Mouse (Mus musculus): ENCODE measurements at regions not wholly inside any gene's neighbourhood (a gene's known extent, or its start where the extent isn't known, plus 50 kb on each side); places are given as distances from the start of the nearest gene placed in this dataset.
"Not testable (repeated sequence)": the region's sequence is repeated elsewhere in the genome, so short reads cannot be mapped to it uniquely, and the experiment has no call there.

- not testable (repeated sequence) for H3K27me3 ChIP-seq (ENCODE audit: control insufficient read depth in 1 of 2, insufficient read depth in 2 of 2, low read length in 2 of 2); H3K79me2 ChIP-seq (ENCODE audit: control insufficient read depth, insufficient read depth, low read length, poor library complexity); H3K4me1 ChIP-seq (ENCODE audit: control insufficient read depth in 1 of 2, insufficient read depth in 2 of 2, low read length in 2 of 2); H3K9ac ChIP-seq (ENCODE audit: control insufficient read depth, low read depth, low read length, poor library complexity, severe bottlenecking); H3K9me3 ChIP-seq (replicated peaks; ENCODE audit: insufficient read depth, low read length); H3K36me3 ChIP-seq (ENCODE audit: control insufficient read depth in 1 of 2, insufficient read depth in 2 of 2, low read length in 2 of 2); H3K27ac ChIP-seq (ENCODE audit: control insufficient read depth, low read depth, low read length); DNase-seq (ENCODE audit: low read depth, low spot score); H3K4me3 ChIP-seq (ENCODE audit: control insufficient read depth in 1 of 2, insufficient read depth in 1 of 2, low read depth in 2 of 2, low read length in 2 of 2)
Measured at GRCm38 (mm10) chr4:3414442-3415022, 229.4 kb upstream of the Vmn1r3 start.

- H3K79me2 ChIP-seq (ENCODE audit: control insufficient read depth, insufficient read depth, low read length, poor library complexity): no peaks in the 10 kb centered on the region
- H3K4me3 ChIP-seq (ENCODE audit: control insufficient read depth in 1 of 2, insufficient read depth in 1 of 2, low read depth in 2 of 2, low read length in 2 of 2): no peak overlapping the region
- no peak overlapping the region for H3K27ac ChIP-seq (ENCODE audit: control insufficient read depth, low read depth, low read length)
- no peaks in the 10 kb centered on the region for H3K9me3 ChIP-seq (replicated peaks; ENCODE audit: insufficient read depth, low read length)
- peak; percentile 40 for DNase-seq (ENCODE audit: low read depth, low spot score)
- no peak overlapping the region for H3K9ac ChIP-seq (ENCODE audit: control insufficient read depth, low read depth, low read length, poor library complexity, severe bottlenecking)
- peaks cover 0 to 9% of the 10 kb centered on the region in 2 experiments; a peak in 2 of 4 replicates for H3K4me1 ChIP-seq (ENCODE audit: control insufficient read depth in 1 of 2, insufficient read depth in 2 of 2, low read length in 2 of 2)
- H3K27me3 ChIP-seq (ENCODE audit: control insufficient read depth in 1 of 2, insufficient read depth in 2 of 2, low read length in 2 of 2): no peaks in the 10 kb centered on the region
- TF ChIP-seq ZC3H11A (IDR thresholded peaks at IDR 0.05; ENCODE audit: low read depth, low read length) (no peak), RCOR1 (IDR thresholded peaks at IDR 0.05; ENCODE audit: low read depth, low read length) (no peak)
- no peaks in the 10 kb centered on the region for H3K36me3 ChIP-seq (ENCODE audit: control insufficient read depth in 1 of 2, insufficient read depth in 2 of 2, low read length in 2 of 2)
Measured at GRCm38 (mm10) chr4:3413493-3414441, 228.6 kb upstream of the Vmn1r3 start.

DNA sequence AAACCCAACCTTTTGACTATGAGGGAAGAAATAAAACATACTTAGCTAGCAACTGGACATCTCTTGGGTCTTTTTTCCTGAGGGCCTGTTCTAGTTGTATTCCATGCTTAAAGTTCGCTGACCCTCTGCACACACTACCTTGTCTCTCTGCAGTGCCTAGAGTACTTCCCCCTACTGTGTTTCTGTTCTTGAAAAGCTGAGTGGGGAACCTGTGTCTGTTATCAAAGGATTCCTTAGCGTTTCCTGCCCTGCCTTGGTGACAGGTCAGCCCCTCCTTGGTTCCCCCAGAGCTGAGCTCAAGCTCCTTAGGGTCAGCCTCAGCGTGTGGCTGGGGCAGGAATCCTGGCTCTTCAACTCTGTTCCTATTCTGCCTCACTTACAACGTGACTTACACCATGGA, 227.2 kb upstream of the Vmn1r3 start:
- DNase-seq (ENCODE audit: low read depth, low spot score); H3K36me3 ChIP-seq (ENCODE audit: control insufficient read depth in 1 of 2, insufficient read depth in 2 of 2, low read length in 2 of 2); H3K79me2 ChIP-seq (ENCODE audit: control insufficient read depth, insufficient read depth, low read length, poor library complexity); H3K4me3 ChIP-seq (ENCODE audit: control insufficient read depth in 1 of 2, insufficient read depth in 1 of 2, low read depth in 2 of 2, low read length in 2 of 2); H3K27me3 ChIP-seq (ENCODE audit: control insufficient read depth in 1 of 2, insufficient read depth in 2 of 2, low read length in 2 of 2); H3K27ac ChIP-seq (ENCODE audit: control insufficient read depth, low read depth, low read length); H3K9ac ChIP-seq (ENCODE audit: control insufficient read depth, low read depth, low read length, poor library complexity, severe bottlenecking); H3K4me1 ChIP-seq (ENCODE audit: control insufficient read depth in 1 of 2, insufficient read depth in 2 of 2, low read length in 2 of 2); H3K9me3 ChIP-seq (replicated peaks; ENCODE audit: insufficient read depth, low read length): not testable (repeated sequence)

GRCm38 (mm10) chr4:3402856-3403255, 217.7 kb upstream of the Vmn1r3 start:
- H3K9ac ChIP-seq (ENCODE audit: control insufficient read depth, low read depth, low read length, poor library complexity, severe bottlenecking); H3K4me1 ChIP-seq (ENCODE audit: control insufficient read depth in 1 of 2, insufficient read depth in 2 of 2, low read length in 2 of 2); H3K27ac ChIP-seq (ENCODE audit: control insufficient read depth, low read depth, low read length); H3K27me3 ChIP-seq (ENCODE audit: control insufficient read depth in 1 of 2, insufficient read depth in 2 of 2, low read length in 2 of 2); H3K4me3 ChIP-seq (ENCODE audit: control insufficient read depth in 1 of 2, insufficient read depth in 1 of 2, low read depth in 2 of 2, low read length in 2 of 2); H3K9me3 ChIP-seq (replicated peaks; ENCODE audit: insufficient read depth, low read length); DNase-seq (ENCODE audit: low read depth, low spot score); H3K36me3 ChIP-seq (ENCODE audit: control insufficient read depth in 1 of 2, insufficient read depth in 2 of 2, low read length in 2 of 2); H3K79me2 ChIP-seq (ENCODE audit: control insufficient read depth, insufficient read depth, low read length, poor library complexity): not testable (repeated sequence)

- not testable (repeated sequence) for H3K27ac ChIP-seq (ENCODE audit: control insufficient read depth, low read depth, low read length); H3K4me3 ChIP-seq (ENCODE audit: control insufficient read depth in 1 of 2, insufficient read depth in 1 of 2, low read depth in 2 of 2, low read length in 2 of 2); DNase-seq (ENCODE audit: low read depth, low spot score)
Measured at GRCm38 (mm10) chr4:3401766-3402165, 216.6 kb upstream of the Vmn1r3 start.

More at GRCm38 (mm10) chr4:3401766-3402165, 216.6 kb upstream of the Vmn1r3 start:
- H3K27me3 ChIP-seq (ENCODE audit: control insufficient read depth in 1 of 2, insufficient read depth in 2 of 2, low read length in 2 of 2); H3K9me3 ChIP-seq (replicated peaks; ENCODE audit: insufficient read depth, low read length); H3K9ac ChIP-seq (ENCODE audit: control insufficient read depth, low read depth, low read length, poor library complexity, severe bottlenecking); H3K36me3 ChIP-seq (ENCODE audit: control insufficient read depth in 1 of 2, insufficient read depth in 2 of 2, low read length in 2 of 2); H3K79me2 ChIP-seq (ENCODE audit: control insufficient read depth, insufficient read depth, low read length, poor library complexity); H3K4me1 ChIP-seq (ENCODE audit: control insufficient read depth in 1 of 2, insufficient read depth in 2 of 2, low read length in 2 of 2): not testable (repeated sequence)

Measured in MEL (cell line).